Mouse (Mus musculus): Measurements from ENCODE around the gene OR5BS1P. TPM values are rescaled to one million over a fixed set of nuclear protein-coding genes. Genes with fewer than 3 reads are reported as not detected.
"Not testable (repeated sequence)": the region's sequence is repeated elsewhere in the genome, so short reads cannot be mapped to it uniquely, and the experiment has no call there.

Gene OR5BS1P
- polyA plus RNA-seq, 1 experiment from 2014 or later = not detected

DNA sequence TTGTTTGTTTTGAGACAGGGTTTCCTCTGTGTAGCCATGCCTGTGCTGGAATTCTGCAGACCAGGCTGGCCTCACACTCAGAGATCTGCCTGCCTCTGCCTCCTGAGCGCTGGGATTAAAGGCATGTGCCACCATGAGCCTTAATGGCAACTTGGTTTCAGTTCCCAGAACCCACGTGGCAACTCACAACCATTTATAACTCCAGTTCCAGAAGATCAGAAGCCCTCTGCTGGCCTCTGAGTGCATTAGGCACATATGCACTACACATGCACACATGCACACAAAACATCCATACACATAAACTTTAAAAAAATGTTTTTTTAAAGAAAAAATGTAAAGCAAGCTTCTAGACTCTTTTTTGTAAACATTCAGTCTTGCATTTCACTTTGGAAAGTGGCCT, 39.7 kb downstream of the OR5BS1P start:
- no peak overlapping the region for H3K4me2 ChIP-seq (ENCODE audit: low read depth, low read length)
- no peaks in the 10 kb centered on the region for H3K27me3 ChIP-seq (ENCODE audit: control insufficient read depth, insufficient read depth, low read length)
- H3K36me3 ChIP-seq (replicated peaks; ENCODE audit: control insufficient read depth, insufficient read depth, low read depth, low read length) = no peaks in the 10 kb centered on the region
- ATAC-seq (replicated peaks; ENCODE audit: insufficient number of reproducible peaks, low FRiP score, low TSS enrichment, low read depth) = no peak
- H3K27ac ChIP-seq (replicated peaks; ENCODE audit: low read depth, low read length) = no peak overlapping the region
- 62% methylated on average over 2 of the region's 2 CpGs for WGBS
- H3K9ac ChIP-seq (replicated peaks; ENCODE audit: low read length) = no peak overlapping the region
- no peaks in the 10 kb centered on the region for H3K4me1 ChIP-seq (ENCODE audit: control insufficient read depth, insufficient read depth, low read length)
- H3K9me3 ChIP-seq (replicated peaks; ENCODE audit: control insufficient read depth, low read length) = no peaks in the 10 kb centered on the region
- no peak for DNase-seq (ENCODE audit: low spot score)
- no peak overlapping the region for H3K4me3 ChIP-seq (ENCODE audit: low read depth, low read length)

DNA sequence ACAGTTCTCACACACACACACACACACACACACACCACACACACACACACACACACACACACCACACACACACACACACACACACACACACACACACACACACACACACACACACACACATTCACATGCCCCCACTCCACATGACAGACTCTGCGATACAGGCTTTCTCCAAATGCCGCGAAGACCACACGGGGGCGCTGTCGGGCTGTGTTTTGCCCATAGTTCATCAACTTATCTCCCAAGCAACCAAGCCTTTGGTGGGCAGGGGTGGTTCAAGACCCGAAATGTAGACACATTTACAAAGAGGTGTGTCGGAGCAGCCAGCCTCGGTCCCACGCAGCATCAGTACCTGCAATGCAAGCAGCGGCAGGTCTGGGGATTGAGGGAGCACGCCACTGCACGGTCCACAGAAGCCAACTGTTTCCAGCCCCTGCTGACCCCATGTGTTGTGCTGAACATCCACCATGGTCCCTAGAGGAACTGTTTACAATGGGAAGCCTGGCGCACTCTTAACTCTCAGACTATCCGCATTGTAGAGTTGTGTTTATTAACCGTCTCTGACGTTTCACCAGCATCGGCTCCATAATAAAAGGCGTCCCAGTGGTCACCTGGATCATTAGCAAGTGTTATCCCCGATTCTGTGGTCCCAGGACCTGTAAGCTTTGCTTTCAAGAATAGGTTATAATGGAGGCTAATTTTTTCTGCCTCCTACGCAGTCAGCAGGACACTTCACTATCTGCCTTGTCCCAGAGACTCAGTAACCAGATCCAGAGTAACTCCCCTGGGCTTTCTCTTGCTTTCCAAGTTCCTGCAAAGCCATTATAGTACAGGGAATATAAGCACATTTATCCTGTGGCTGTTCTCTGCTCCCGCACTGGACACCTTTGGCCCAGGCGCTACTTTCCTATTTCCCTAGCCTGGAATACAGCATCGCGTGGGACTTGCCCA, 41.0 kb downstream of the OR5BS1P start:
- 28% methylated on average over 25 of the region's 25 CpGs for WGBS
- H3K36me3 ChIP-seq (replicated peaks; ENCODE audit: control insufficient read depth, insufficient read depth, low read depth, low read length) = no peaks in the 10 kb centered on the region
- H3K4me3 ChIP-seq (ENCODE audit: low read depth, low read length) = no peak overlapping the region
- H3K9ac ChIP-seq (replicated peaks; ENCODE audit: low read length) = no peak overlapping the region
- H3K4me1 ChIP-seq (ENCODE audit: control insufficient read depth, insufficient read depth, low read length) = no peaks in the 10 kb centered on the region
- ATAC-seq (replicated peaks; ENCODE audit: insufficient number of reproducible peaks, low FRiP score, low TSS enrichment, low read depth) (no peak; the same call in 1 of the 2 replicates), DNase-seq (ENCODE audit: low spot score) (peak; percentile 90)
- H3K27me3 ChIP-seq (ENCODE audit: control insufficient read depth, insufficient read depth, low read length) = no peaks in the 10 kb centered on the region
- H3K9me3 ChIP-seq (replicated peaks; ENCODE audit: control insufficient read depth, low read length) = no peaks in the 10 kb centered on the region
- peak overlapping the region; percentile 34 for H3K4me2 ChIP-seq (ENCODE audit: low read depth, low read length)
- no peak overlapping the region for H3K27ac ChIP-seq (replicated peaks; ENCODE audit: low read depth, low read length)

DNA sequence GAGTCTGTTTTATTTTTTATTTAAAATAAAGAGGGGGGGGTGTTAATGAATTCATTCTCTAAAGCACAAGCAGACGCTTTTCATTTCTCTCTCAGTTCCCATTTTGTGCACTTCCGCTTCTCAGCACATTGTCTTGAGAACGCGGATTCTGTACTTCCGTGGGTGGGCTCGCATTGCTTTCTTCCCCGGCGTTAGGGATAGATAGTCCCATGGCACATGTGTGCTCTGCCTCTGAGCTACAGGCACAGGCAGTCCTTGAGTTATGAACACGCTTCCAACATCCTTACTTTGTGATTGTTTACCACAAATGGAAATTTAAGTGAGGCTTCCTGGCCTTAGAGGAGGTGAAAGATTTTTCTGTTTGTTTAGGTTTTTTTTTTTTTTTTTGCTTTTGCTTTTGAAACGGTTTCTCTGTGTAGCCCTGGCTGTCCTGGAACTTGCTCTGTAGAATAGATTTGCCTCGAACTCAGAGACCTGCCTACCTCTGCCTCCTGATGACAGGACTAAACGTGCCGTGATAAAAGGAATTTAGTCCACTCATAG, 41.8 kb downstream of the OR5BS1P start:
- no peaks in the 10 kb centered on the region for H3K27me3 ChIP-seq (ENCODE audit: control insufficient read depth, insufficient read depth, low read length)
- ATAC-seq (replicated peaks; ENCODE audit: insufficient number of reproducible peaks, low FRiP score, low TSS enrichment, low read depth) = no peak
- DNase-seq (ENCODE audit: low spot score) = no peak
- no peaks in the 10 kb centered on the region for H3K4me1 ChIP-seq (ENCODE audit: control insufficient read depth, insufficient read depth, low read length)
- H3K27ac ChIP-seq (replicated peaks; ENCODE audit: low read depth, low read length) = no peak overlapping the region
- WGBS = 66% methylated on average over 13 of the region's 13 CpGs
- no peak overlapping the region for H3K4me3 ChIP-seq (ENCODE audit: low read depth, low read length)
- no peaks in the 10 kb centered on the region for H3K9me3 ChIP-seq (replicated peaks; ENCODE audit: control insufficient read depth, low read length)
- H3K9ac ChIP-seq (replicated peaks; ENCODE audit: low read length) = no peak overlapping the region
- no peak overlapping the region for H3K4me2 ChIP-seq (ENCODE audit: low read depth, low read length)
- H3K36me3 ChIP-seq (replicated peaks; ENCODE audit: control insufficient read depth, insufficient read depth, low read depth, low read length) = no peaks in the 10 kb centered on the region

DNA sequence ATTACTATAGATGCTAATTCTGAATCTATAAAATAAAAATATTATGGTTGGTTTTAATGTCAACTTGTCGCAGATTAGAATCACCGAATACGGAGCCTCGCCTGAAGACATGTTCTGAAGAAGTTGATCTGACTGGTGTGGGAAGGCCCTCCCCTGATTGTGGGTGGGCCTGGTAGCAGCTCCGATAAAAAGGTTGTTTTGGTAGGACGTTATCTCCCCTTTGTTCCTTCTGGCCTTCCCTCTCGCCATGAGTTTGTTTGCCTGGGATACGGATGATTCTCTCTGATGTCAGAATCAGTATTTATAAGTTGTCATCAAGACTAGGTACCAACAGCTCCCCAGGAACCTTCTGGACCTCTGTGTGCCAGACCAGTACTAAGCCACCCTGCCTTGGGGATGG, 42.5 kb downstream of the OR5BS1P start:
- 71% methylated on average over 8 of the region's 8 CpGs for WGBS
- no peaks in the 10 kb centered on the region for H3K9me3 ChIP-seq (replicated peaks; ENCODE audit: control insufficient read depth, low read length)
- ATAC-seq (replicated peaks; ENCODE audit: insufficient number of reproducible peaks, low FRiP score, low TSS enrichment, low read depth) = no peak

DNA sequence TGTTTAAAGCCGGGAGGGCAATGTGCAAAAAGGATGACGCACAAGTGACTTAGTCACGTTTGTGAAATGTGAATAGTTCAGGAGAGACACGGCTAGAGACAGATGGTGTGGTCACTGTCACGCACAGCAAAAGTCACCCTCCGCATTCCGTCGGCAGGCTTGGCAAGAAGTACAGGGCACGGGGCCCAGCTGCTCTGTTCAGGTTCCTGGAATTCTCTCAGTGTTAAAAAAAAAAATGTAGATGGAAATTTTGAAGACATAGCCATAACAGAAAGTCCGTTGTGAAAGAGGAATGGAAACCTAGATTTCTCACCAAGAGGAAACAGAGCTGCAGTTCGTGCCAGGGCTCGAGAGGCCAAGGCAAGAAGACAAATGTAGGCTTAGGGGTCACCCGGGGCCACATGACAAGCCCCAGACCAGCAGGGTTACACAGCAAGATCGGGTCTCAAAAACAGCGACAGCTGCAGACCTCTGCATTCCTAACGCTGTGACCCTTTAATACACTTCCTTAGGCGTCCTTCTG, 43.2 kb downstream of the OR5BS1P start:
- H3K36me3 ChIP-seq (replicated peaks; ENCODE audit: control insufficient read depth, insufficient read depth, low read depth, low read length) = no peaks in the 10 kb centered on the region
- no peak overlapping the region for H3K4me3 ChIP-seq (ENCODE audit: low read depth, low read length)
- ATAC-seq (replicated peaks; ENCODE audit: insufficient number of reproducible peaks, low FRiP score, low TSS enrichment, low read depth) (no peak), DNase-seq (ENCODE audit: low spot score) (no peak)
- no peaks in the 10 kb centered on the region for H3K4me1 ChIP-seq (ENCODE audit: control insufficient read depth, insufficient read depth, low read length)
- no peak overlapping the region for H3K9ac ChIP-seq (replicated peaks; ENCODE audit: low read length)
- H3K9me3 ChIP-seq (replicated peaks; ENCODE audit: control insufficient read depth, low read length) = no peaks in the 10 kb centered on the region
- WGBS = 48% methylated on average over 17 of the region's 17 CpGs
- no peak overlapping the region for H3K27ac ChIP-seq (replicated peaks; ENCODE audit: low read depth, low read length)
- no peaks in the 10 kb centered on the region for H3K27me3 ChIP-seq (ENCODE audit: control insufficient read depth, insufficient read depth, low read length)
- H3K4me2 ChIP-seq (ENCODE audit: low read depth, low read length) = no peak overlapping the region

More for the DNA sequence above, 42.5 kb downstream of the OR5BS1P start:
- H3K4me2 ChIP-seq (ENCODE audit: low read depth, low read length) = no peak overlapping the region
- no peaks in the 10 kb centered on the region for H3K36me3 ChIP-seq (replicated peaks; ENCODE audit: control insufficient read depth, insufficient read depth, low read depth, low read length)
- H3K4me1 ChIP-seq (ENCODE audit: control insufficient read depth, insufficient read depth, low read length) = no peaks in the 10 kb centered on the region
- H3K27me3 ChIP-seq (ENCODE audit: control insufficient read depth, insufficient read depth, low read length) = no peaks in the 10 kb centered on the region
- H3K4me3 ChIP-seq (ENCODE audit: low read depth, low read length) = no peak overlapping the region
- no peak overlapping the region for H3K9ac ChIP-seq (replicated peaks; ENCODE audit: low read length)
- no peak for DNase-seq (ENCODE audit: low spot score)
- no peak overlapping the region for H3K27ac ChIP-seq (replicated peaks; ENCODE audit: low read depth, low read length)

DNA sequence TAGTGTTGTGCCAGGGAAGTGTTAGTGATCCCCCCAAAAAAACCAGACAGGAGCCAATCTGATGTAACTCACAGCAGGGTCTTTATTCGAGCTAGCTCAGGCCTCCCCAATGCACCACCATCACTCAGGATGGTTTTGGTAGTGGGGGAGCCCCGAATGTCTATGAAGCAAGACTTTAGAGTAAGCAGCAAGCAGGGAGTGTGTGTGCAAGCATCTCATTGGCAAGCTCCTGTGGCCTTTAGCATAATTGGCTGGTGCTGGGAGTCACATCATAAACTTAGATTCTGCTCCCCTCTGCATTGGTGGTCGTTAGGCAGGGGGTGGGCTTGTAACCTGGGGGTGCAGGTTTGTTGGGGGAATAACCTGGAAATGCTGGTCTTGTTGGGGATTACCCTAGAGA, 44.0 kb downstream of the OR5BS1P start:
- 78% methylated on average over 3 of the region's 3 CpGs for WGBS
- H3K4me1 ChIP-seq (ENCODE audit: control insufficient read depth, insufficient read depth, low read length); H3K4me2 ChIP-seq (ENCODE audit: low read depth, low read length); H3K27me3 ChIP-seq (ENCODE audit: control insufficient read depth, insufficient read depth, low read length); ATAC-seq (replicated peaks; ENCODE audit: insufficient number of reproducible peaks, low FRiP score, low TSS enrichment, low read depth); H3K4me3 ChIP-seq (ENCODE audit: low read depth, low read length); H3K36me3 ChIP-seq (replicated peaks; ENCODE audit: control insufficient read depth, insufficient read depth, low read depth, low read length); H3K9me3 ChIP-seq (replicated peaks; ENCODE audit: control insufficient read depth, low read length); H3K9ac ChIP-seq (replicated peaks; ENCODE audit: low read length); DNase-seq (ENCODE audit: low spot score); H3K27ac ChIP-seq (replicated peaks; ENCODE audit: low read depth, low read length): not testable (repeated sequence)

DNA sequence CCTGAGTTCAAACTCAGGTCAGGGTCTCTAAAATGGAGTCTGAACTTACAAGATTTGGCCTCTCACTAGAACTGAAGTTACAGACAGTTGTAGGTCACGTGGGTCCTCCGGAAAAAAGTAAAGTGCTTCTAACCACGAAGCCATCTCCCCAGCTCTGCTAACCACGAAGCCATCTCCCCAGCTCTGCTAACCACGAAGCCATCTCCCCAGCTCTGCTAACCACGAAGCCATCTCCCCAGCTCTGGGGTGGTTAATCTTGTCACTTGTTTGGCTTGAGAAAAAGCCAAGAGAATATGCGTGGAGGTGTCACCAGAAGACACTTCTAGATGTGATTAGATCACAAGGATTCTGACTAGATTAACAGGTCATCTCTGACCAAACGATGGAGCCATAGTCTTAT, 44.5 kb downstream of the OR5BS1P start:
- Histone ChIP-seq H3K27ac (replicated peaks; ENCODE audit: low read depth, low read length) (no peak overlapping the region), H3K9ac (replicated peaks; ENCODE audit: low read length) (no peak overlapping the region), H3K27me3 (ENCODE audit: control insufficient read depth, insufficient read depth, low read length) (no peaks in the 10 kb centered on the region), H3K4me2 (ENCODE audit: low read depth, low read length) (no peak overlapping the region), H3K9me3 (replicated peaks; ENCODE audit: control insufficient read depth, low read length) (no peaks in the 10 kb centered on the region), H3K36me3 (replicated peaks; ENCODE audit: control insufficient read depth, insufficient read depth, low read depth, low read length) (peaks cover 4% of the 10 kb centered on the region; the same call in 1 of the 2 replicates), H3K4me1 (ENCODE audit: control insufficient read depth, insufficient read depth, low read length) (no peaks in the 10 kb centered on the region), H3K4me3 (ENCODE audit: low read depth, low read length) (no peak overlapping the region)
- DNase-seq (ENCODE audit: low spot score) = no peak
- 83% methylated on average over 8 of the region's 8 CpGs for whole genome bisulfite sequencing
- ATAC-seq (replicated peaks; ENCODE audit: insufficient number of reproducible peaks, low FRiP score, low TSS enrichment, low read depth) = no peak

DNA sequence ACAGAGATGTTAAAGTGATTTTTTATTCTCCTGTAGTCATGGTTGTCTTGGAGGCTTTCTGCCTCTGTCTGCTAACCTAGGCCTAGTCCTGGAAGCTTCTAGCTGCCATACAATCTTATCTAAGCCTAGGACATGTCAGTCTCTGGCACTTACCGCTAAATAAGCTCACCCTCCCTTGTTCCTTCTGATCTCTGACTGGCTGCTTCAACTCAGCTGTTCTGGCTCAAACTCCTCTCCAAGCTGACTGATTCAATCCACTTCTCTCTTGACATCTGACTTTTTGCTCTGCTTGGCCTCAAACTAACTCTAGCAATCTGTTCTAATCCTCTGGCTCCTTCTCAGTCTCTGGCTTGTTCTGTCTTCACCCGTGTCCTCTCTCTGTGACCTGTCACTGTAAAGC, 45.1 kb downstream of the OR5BS1P start:
- H3K4me1 ChIP-seq (ENCODE audit: control insufficient read depth, insufficient read depth, low read length); ATAC-seq (replicated peaks; ENCODE audit: insufficient number of reproducible peaks, low FRiP score, low TSS enrichment, low read depth); H3K36me3 ChIP-seq (replicated peaks; ENCODE audit: control insufficient read depth, insufficient read depth, low read depth, low read length); DNase-seq (ENCODE audit: low spot score); H3K9me3 ChIP-seq (replicated peaks; ENCODE audit: control insufficient read depth, low read length); H3K9ac ChIP-seq (replicated peaks; ENCODE audit: low read length); H3K27ac ChIP-seq (replicated peaks; ENCODE audit: low read depth, low read length); H3K4me2 ChIP-seq (ENCODE audit: low read depth, low read length); H3K27me3 ChIP-seq (ENCODE audit: control insufficient read depth, insufficient read depth, low read length); H3K4me3 ChIP-seq (ENCODE audit: low read depth, low read length): not testable (repeated sequence)
- 83% methylated on average over 2 of the region's 2 CpGs for WGBS

All from embryonic facial prominence, embryonic 11.5 days (tissue).